Mouse (Mus musculus) liver, embryonic 15.5 days (tissue): ENCODE data around the gene Zfp143. TPM values are rescaled to one million over a fixed set of nuclear protein-coding genes. Genes with fewer than 3 reads are reported as not detected.
"Not testable (repeated sequence)": the region's sequence is repeated elsewhere in the genome, so short reads cannot be mapped to it uniquely, and the experiment has no call there.

Experiments used
- ATAC-seq: fragments of 200-750 bp; cut with Nextera tagmentation; 2 replicates; pipeline ENCODE4 v1.8.0; 2017; ENCODE audit warnings: moderate number of reproducible peaks, mild to moderate bottlenecking, moderate library complexity; ENCODE audit not compliant: insufficient read depth
- H3K27ac ChIP-seq: fragments of 300-500 bp; sonication (generic); replicated peaks from 2 replicates; pipeline ENCODE4 v1.5.1; 2015; ENCODE audit warnings: mild to moderate bottlenecking, inconsistent platforms
- H3K27me3 ChIP-seq: fragments of 300-500 bp; sonication (generic); 2 replicates; pipeline ENCODE4 v1.6.1; 2015; ENCODE audit warnings: mild to moderate bottlenecking, inconsistent platforms
- H3K36me3 ChIP-seq: fragments of 300-500 bp; sonication (generic); replicated peaks from 2 replicates; pipeline ENCODE4 v1.6.1; 2015; ENCODE audit warnings: moderate library complexity, mild to moderate bottlenecking, inconsistent platforms
- H3K4me1 ChIP-seq: fragments of 300-500 bp; sonication (generic); replicated peaks from 2 replicates; pipeline ENCODE4 v1.6.1; 2015; ENCODE audit warnings: inconsistent platforms
- H3K4me2 ChIP-seq: fragments of 300-500 bp; sonication (generic); 2 replicates; pipeline ENCODE4 v1.6.1; 2015; ENCODE audit warnings: moderate library complexity, mild to moderate bottlenecking, inconsistent platforms
- H3K4me3 ChIP-seq: fragments of 300-500 bp; sonication (generic); replicated peaks from 2 replicates; pipeline ENCODE4 v1.5.1; 2015; ENCODE audit warnings: mild to moderate bottlenecking, inconsistent platforms
- H3K9ac ChIP-seq: fragments of 300-500 bp; sonication (generic); 2 replicates; pipeline ENCODE4 v1.6.1; 2015; ENCODE audit warnings: moderate library complexity, mild to moderate bottlenecking, inconsistent platforms
- H3K9me3 ChIP-seq: fragments of 300-500 bp; sonication (generic); replicated peaks from 2 replicates; pipeline ENCODE4 v1.6.1; 2016; ENCODE audit warnings: inconsistent platforms
- WGBS: fragments of 180-500 bp; shearing (Covaris S2); methylation state at CpG from one replicate; pipeline ENCODE4 v1.1.7; 2015; ENCODE audit warnings: mixed read lengths; ENCODE audit not compliant: insufficient replicate concordance; 5-methylcytosine and 5-hydroxymethylcytosine counted together
- polyA plus RNA-seq: library from polyadenylated mRNA; unstranded; fragments of >200 nt; fragmentation: Nextera tagmentation; extraction: Ambion mirVana; gene quantifications from 2 replicates; pipeline ENCODE4 v1.2.1, GENCODE M21; 2015

The Zfp143 gene
- polyA plus RNA-seq, 1 experiment from 2014 or later, result 10.2 TPM

GRCm38 (mm10) chr7:110096332-110096731 lies 35.3 kb downstream of the Zfp143 start:
- Histone ChIP-seq H3K9ac (no peak overlapping the region), H3K36me3 (peaks cover 59% of the 10 kb centered on the region), H3K27ac (0 out of 2 replicates have a peak overlapping the region, but pooled peaks have one; percentile 0), H3K4me1 (peaks cover 21% of the 10 kb centered on the region), H3K27me3 (no peaks in the 10 kb centered on the region), H3K9me3 (no peaks in the 10 kb centered on the region), H3K4me2 (no peak overlapping the region), H3K4me3 (no peak overlapping the region)
- 46% methylated on average over 4 of the region's 4 CpGs for WGBS
- ATAC-seq, result no peak

DNA sequence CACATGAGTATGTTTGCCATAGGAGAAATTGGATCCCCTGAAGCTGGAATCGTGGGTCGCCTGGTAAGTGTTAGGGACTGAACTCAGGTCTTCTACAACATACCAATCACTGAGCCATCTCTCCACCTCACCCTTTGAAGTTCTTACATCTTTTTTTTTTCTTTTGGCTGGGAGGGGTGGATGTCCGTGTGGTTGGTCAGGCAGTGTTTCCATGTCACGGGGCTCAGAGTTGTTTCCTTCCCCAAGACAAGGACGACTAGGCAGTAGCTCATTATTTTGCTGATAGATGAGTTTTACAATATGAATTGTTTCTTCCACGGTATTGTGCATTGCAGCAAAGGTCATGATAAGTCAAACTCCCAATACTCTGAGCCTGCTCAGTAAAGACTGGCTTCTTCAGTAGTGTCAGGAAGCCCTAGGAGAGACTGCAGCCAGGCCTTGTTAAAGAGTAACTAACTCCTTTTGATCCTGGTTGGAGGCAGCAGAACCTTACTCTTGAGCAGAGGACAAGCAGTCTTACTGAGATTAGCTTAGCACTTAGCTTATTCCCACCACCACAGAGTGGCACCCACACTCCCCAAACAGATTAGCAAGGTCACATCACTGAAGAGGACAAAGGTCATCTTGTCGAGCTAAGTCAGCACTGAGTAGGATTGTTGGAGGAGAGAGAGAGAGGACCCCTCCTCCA lies 36.2 kb downstream of the Zfp143 start:
- no peaks in the 10 kb centered on the region for H3K9me3 ChIP-seq
- no peaks in the 10 kb centered on the region for H3K27me3 ChIP-seq
- H3K4me3 ChIP-seq, result no peak overlapping the region
- ATAC-seq, result peak; percentile 35; the same call in 1 of the 2 replicates
- WGBS, result 58% methylated on average over 7 of the region's 7 CpGs
- peaks cover 21% of the 10 kb centered on the region for H3K4me1 ChIP-seq
- H3K4me2 ChIP-seq, result no peak overlapping the region
- H3K9ac ChIP-seq, result no peak overlapping the region
- peaks cover 50% of the 10 kb centered on the region for H3K36me3 ChIP-seq
- H3K27ac ChIP-seq, result peak overlapping the region; percentile 55

- no peak overlapping the region for H3K27ac ChIP-seq
- peaks cover 23% of the 10 kb centered on the region for H3K4me1 ChIP-seq
- no peak overlapping the region for H3K9ac ChIP-seq
- H3K9me3 ChIP-seq, result no peaks in the 10 kb centered on the region
- peaks cover 18% of the 10 kb centered on the region for H3K36me3 ChIP-seq
- ATAC-seq, result no peak
- no peak overlapping the region for H3K4me2 ChIP-seq
- 55% methylated on average over 6 of the region's 6 CpGs for WGBS
- no peak overlapping the region for H3K4me3 ChIP-seq
- H3K27me3 ChIP-seq, result no peaks in the 10 kb centered on the region
Measured at GRCm38 (mm10) chr7:110100854-110101253, 39.8 kb downstream of the Zfp143 start.

DNA sequence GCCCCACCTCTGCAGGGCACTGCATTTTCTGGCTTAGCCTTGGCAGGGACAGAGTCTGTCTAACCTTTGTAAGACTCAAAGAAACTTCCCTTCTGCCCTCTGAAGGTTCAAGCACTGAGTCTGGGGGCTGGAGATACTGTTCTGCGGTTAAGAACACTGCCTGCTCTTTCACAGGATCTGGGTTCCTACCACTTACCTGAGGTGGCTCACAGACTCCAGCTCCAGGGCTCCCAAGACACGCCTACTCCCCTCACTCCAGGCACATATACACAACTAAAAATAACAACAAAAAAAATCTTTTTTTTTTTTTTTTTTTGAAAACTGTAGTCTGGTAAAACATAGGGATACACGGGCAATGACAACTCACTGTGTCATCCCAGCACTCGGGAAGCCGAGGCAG lies 40.2 kb downstream of the Zfp143 start:
- no peak for ATAC-seq
- H3K4me1 ChIP-seq, result peaks cover 19% of the 10 kb centered on the region
- H3K4me3 ChIP-seq, result no peak overlapping the region
- no peak overlapping the region for H3K27ac ChIP-seq
- peaks cover 14% of the 10 kb centered on the region for H3K36me3 ChIP-seq
- no peaks in the 10 kb centered on the region for H3K9me3 ChIP-seq
- no peak overlapping the region for H3K9ac ChIP-seq
- 60% methylated on average over 5 of the region's 5 CpGs for WGBS
- no peak overlapping the region for H3K4me2 ChIP-seq
- no peaks in the 10 kb centered on the region for H3K27me3 ChIP-seq

GRCm38 (mm10) chr7:110105041-110105440 lies 44.0 kb downstream of the Zfp143 start:
- WGBS, result 64% methylated on average over 5 of the region's 5 CpGs
- ATAC-seq, result no peak
- no peak overlapping the region for H3K9ac ChIP-seq
- no peak overlapping the region for H3K4me3 ChIP-seq
- no peaks in the 10 kb centered on the region for H3K9me3 ChIP-seq
- no peak overlapping the region for H3K4me2 ChIP-seq
- H3K27me3 ChIP-seq, result no peaks in the 10 kb centered on the region
- peaks cover 18% of the 10 kb centered on the region for H3K4me1 ChIP-seq
- H3K27ac ChIP-seq, result no peak overlapping the region
- no peaks in the 10 kb centered on the region for H3K36me3 ChIP-seq

DNA sequence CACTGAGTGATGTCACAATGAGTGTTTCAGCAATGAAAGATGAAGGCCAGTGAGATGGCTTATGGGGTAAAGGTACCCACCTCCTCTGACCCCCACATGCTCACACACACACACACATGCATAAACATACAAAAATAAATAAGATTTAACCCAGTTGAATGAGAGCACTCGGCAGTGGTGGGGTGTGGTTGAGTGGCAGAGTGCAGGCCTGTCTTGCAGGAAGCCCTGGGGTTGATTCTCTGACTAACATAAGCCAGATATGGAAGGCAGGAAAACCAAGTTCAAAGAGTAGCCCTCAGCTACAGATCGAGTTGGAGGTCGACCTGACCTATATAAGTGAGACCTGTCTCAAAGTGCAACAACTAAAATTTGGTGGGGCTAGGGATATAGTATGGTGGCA lies 45.6 kb downstream of the Zfp143 start:
- Histone ChIP-seq H3K4me3 (no peak overlapping the region), H3K9ac (no peak overlapping the region), H3K27me3 (no peaks in the 10 kb centered on the region), H3K36me3 (no peaks in the 10 kb centered on the region), H3K4me2 (no peak overlapping the region), H3K9me3 (no peaks in the 10 kb centered on the region), H3K27ac (no peak overlapping the region), H3K4me1 (peaks cover 21% of the 10 kb centered on the region)
- WGBS, result 25% methylated on average over 3 of the region's 3 CpGs
- no peak for ATAC-seq

DNA sequence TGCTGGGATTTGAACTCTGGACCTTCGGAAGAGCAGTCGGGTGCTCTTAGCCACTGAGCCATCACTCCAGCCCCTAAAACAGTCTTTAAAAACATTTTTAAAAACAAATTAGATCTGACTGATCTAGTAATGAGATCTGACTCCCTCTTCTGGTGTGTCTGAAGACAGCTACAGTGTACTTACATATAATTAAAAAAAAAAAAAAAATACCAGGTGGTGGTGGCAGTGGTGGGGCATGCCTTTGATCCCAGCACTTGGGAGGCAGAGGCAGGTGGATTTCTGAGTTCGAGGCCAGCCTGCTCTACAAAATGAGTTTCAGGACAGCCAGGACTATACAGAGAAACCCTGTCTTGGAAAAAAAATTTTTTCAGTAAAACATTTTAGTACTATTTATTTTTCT lies 47.5 kb downstream of the Zfp143 start:
- WGBS, result 83% methylated on average over 3 of the region's 3 CpGs
- H3K27ac ChIP-seq, H3K36me3 ChIP-seq, H3K9ac ChIP-seq, H3K27me3 ChIP-seq, H3K4me3 ChIP-seq, H3K9me3 ChIP-seq, H3K4me2 ChIP-seq, ATAC-seq: not testable (repeated sequence)
- H3K4me1 ChIP-seq, result peaks cover 21% of the 10 kb centered on the region

DNA sequence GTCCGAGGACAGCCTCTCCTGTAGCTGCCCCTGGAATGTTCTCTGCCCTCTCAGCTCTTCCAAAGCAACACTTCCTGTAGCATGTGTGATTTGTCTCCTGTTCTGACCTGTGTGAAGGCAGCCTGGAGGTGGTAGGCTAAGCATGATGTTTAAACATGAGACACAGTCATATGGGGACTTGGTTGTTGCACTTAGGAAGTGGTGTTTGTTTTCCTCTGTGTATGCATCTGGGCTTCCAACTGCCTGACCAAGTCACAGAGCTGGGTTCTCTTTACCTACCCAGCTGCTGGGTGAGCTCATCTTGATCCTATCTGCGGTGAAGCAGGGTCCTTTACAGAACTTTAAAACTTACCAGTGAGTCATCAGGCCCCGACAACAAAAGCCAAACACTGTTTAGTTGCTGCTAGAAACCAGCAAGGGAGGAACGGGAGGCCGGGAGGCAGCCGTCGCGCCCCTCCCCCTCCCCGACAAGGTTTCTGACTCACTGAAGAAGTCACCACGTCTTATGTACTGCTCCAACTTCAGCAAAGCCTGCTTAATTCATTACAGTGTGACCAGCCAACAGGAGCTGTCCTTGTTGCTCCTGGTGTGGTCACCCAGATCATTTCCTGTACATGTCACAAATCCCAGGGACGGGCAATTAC lies 48.1 kb downstream of the Zfp143 start:
- ATAC-seq, result 0 out of 2 replicates have a peak, but pooled peaks have one; percentile 32
- Histone ChIP-seq H3K9me3 (no peaks in the 10 kb centered on the region), H3K4me1 (peaks cover 21% of the 10 kb centered on the region), H3K27ac (peak overlapping the region; percentile 48), H3K27me3 (no peaks in the 10 kb centered on the region), H3K4me3 (peak overlapping the region; percentile 22), H3K9ac (0 out of 2 replicates have a peak overlapping the region, but pooled peaks have one; percentile 20), H3K4me2 (peak overlapping the region; percentile 59), H3K36me3 (no peaks in the 10 kb centered on the region)
- 5% methylated on average over 11 of the region's 11 CpGs for WGBS

- Histone ChIP-seq H3K9ac (no peak overlapping the region), H3K27ac (no peak overlapping the region)
Measured at GRCm38 (mm10) chr7:110110061-110110656, 49.1 kb downstream of the Zfp143 start.

GRCm38 (mm10) chr7:110114699-110115098 lies 53.7 kb downstream of the Zfp143 start:
- no peak overlapping the region for H3K4me3 ChIP-seq
- no peaks in the 10 kb centered on the region for H3K27me3 ChIP-seq
- H3K27ac ChIP-seq, result no peak overlapping the region
- H3K4me1 ChIP-seq, result peaks cover 13% of the 10 kb centered on the region
- WGBS, result 40% methylated on average over 5 of the region's 5 CpGs
- no peak for ATAC-seq
- no peak overlapping the region for H3K9ac ChIP-seq
- no peaks in the 10 kb centered on the region for H3K36me3 ChIP-seq
- H3K4me2 ChIP-seq, result no peak overlapping the region
- H3K9me3 ChIP-seq, result no peaks in the 10 kb centered on the region

More at GRCm38 (mm10) chr7:110110061-110110656, 49.1 kb downstream of the Zfp143 start:
- ATAC-seq, result no peak
- Histone ChIP-seq H3K4me1 (peaks cover 18% of the 10 kb centered on the region), H3K4me2 (no peak overlapping the region), H3K9me3 (no peaks in the 10 kb centered on the region), H3K27me3 (no peaks in the 10 kb centered on the region), H3K36me3 (no peaks in the 10 kb centered on the region), H3K4me3 (no peak overlapping the region)
- 15% methylated on average over 4 of the region's 4 CpGs for WGBS

DNA sequence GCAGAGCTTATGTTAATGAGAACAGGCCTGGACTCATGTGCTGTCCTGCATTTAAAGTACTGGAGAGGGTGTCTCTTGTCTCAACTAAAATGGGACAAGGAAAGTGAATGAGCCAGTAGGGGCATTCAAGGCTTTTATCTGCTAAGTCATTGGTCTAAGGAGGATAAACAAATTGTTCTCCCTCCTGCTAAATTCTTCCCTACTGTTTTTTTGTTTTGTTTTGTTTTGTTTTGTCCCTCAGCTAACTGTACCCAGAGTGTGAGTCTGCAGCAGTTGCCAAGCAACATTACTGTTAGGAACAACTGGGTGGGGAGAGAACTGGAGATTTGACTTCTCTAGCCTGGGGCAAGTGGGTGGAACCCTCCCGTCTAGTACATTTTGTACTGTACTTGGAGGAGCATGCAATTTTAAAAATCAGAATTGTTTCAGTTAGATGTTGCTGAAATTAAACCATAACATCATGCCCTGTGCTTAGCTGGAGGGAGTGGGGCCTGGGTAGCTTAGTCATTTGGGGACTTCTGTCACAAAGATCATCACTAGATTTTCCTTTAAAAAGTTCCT lies 55.8 kb downstream of the Zfp143 start:
- H3K27ac ChIP-seq, result no peak overlapping the region
- H3K27me3 ChIP-seq, result no peaks in the 10 kb centered on the region
- H3K9ac ChIP-seq, result no peak overlapping the region
- 36% methylated on average over 1 of the region's 1 CpGs for whole genome bisulfite sequencing
- H3K4me2 ChIP-seq, result no peak overlapping the region
- no peaks in the 10 kb centered on the region for H3K9me3 ChIP-seq
- H3K4me3 ChIP-seq, result no peak overlapping the region
- H3K36me3 ChIP-seq, result no peaks in the 10 kb centered on the region
- peaks cover 17% of the 10 kb centered on the region for H3K4me1 ChIP-seq
- no peak for ATAC-seq
